Mouse (Mus musculus): ENCODE measurements around the gene Itga11.

The Itga11 gene

GRCm38 (mm10) chr9:62689748-62690147 is 12.1 kb downstream of the Itga11 start:
- peak; percentile 32 for DNase-seq

DNA sequence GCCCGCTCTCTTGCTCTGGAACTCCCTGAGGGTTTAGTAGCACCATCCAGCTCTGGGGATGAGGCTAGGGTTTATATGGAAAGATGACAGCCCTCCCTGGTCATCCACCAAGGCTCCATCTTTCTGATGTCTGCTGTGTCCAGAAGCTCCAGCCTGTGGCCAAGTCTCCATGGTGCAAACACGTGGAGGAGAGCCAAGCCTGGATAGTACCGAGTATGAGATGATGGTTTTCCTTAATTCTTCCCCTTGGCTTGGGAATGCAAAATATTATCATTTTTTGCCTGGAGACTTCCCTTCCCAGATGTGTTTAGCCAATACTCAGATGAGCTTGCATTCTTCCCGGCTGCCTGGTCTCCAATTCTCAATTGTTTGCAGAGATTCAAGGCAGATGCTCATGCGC is 16.4 kb downstream of the Itga11 start:
- peak; percentile 15 for DNase-seq

- no peak for DNase-seq
Observed at GRCm38 (mm10) chr9:62695210-62695609, 17.6 kb downstream of the Itga11 start.

DNA sequence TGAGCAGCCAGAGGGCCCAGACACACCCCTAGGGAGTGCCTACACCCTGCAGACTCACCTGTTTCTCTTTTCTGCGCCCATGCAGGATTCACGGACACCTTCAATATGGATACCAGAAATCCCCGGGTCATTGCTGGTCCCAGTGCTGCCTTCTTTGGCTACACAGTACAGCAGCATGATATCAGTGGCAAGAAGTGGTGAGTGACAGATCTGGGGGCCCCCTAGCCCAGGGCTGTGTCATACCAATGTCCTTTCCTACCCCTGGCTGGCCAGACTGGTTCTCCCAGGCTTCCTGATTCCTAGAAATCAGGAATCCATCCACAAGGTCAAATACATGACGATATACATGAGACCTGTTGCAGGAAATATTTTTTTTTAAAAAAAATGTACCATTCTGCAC is 19.2 kb downstream of the Itga11 start:
- DNase-seq = no peak

- no peak for DNase-seq
Observed at GRCm38 (mm10) chr9:62707267-62707666, 29.6 kb downstream of the Itga11 start.

DNA sequence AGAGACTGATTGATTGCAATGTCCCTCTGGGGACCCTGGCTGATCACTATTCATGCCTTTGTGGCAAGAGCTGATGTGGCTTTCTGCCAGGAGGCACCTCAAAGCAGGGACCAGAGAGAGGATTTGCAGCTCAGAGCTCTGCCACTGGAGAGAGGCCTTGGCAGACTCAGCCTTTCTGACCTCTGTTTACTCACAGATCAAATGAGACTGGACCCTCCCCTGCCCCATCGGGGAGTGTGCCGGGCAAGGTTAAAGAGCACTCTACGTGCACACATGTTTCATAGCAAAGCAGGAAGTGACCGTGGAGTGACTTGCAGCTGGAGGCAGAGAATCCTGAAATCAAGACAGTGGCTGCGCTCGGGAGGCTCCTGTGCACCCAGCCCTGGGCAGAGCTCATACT is 30.2 kb downstream of the Itga11 start:
- DNase-seq = no peak

- DNase-seq = no peak
Observed at GRCm38 (mm10) chr9:62709983-62710382, 32.4 kb downstream of the Itga11 start.

- no peak for DNase-seq
Observed at GRCm38 (mm10) chr9:62712374-62712773, 34.7 kb downstream of the Itga11 start.

DNA sequence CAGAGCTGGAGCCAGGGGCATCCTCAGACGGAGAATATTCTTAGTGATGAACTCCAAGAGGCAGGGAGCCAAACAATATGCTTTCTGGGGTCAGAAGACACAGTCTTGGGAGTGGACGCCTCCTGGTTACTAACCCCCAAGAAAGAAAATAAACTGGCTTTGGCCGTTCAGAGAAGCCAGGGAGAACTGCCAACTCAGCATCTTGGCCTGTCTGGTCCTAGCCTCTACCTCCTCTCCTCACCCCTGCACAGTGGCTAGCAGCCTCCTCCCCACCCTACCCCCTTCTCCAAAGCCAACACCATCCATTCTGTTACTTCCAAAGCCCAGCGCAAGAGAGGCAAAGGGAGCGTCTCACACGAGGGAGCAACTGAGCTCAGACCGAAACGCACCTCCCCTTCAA is 35.4 kb downstream of the Itga11 start:
- DNase-seq = no peak

DNA sequence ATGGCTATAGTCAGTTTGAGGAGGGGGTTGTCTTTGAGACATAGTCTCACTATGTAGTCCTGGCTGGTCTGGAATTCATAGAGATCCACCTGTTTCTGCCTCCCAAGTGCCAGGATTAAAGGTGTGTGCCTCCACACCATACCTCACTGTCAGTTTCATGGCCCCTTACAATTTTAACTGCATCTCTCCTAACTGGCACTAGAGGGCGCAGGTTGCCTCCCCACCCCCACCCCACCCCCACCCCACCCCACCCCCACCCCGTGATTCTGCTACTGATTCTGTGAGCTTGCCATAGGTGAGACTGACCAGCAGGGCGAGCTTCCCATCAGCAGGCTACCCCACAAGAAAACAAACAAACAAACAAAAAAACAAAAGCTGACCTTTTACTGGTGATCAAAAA is 36.7 kb downstream of the Itga11 start:
- DNase-seq = no peak

- no peak for DNase-seq
Observed at GRCm38 (mm10) chr9:62717982-62718381, 40.4 kb downstream of the Itga11 start.

DNA sequence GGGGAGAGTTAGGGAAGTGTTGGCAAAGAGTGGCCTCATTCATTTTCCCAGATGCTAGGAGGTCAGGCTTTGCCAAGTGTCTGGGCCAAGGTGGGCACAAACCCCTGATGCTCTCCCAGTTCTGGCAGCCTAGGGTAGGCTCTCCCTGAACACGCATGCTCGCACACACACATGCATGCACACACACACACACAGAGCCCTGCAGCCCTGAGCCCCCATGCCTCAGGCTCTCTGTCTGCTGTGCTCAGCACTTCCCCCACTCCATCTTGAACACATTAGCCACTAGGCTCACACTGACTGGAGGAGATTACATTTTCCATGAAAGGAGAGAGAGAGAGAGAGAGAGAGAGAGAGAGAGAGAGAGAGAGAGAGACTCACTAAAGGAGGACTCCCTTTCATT is 44.2 kb downstream of the Itga11 start:
- DNase-seq = no peak

DNA sequence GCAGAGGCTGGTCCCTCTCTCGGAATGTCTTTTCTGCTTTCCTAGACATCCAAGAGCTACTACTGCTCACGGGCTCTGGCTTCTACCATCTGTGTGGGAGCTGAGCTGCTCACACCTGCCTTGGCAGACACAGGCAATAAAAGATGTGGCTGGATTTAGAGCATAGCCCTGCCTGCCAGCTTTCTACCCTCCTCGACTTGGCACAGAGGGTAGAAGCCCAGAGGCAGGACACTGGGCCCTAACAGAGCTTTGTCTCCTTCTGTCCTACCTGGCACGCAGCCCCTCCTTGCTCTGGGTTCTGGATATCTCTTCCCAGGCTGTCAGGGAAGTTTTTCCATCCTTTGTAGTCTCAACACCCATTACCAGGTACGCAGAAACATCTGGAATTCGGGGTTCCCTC is 45.1 kb downstream of the Itga11 start:
- no peak for DNase-seq

DNA sequence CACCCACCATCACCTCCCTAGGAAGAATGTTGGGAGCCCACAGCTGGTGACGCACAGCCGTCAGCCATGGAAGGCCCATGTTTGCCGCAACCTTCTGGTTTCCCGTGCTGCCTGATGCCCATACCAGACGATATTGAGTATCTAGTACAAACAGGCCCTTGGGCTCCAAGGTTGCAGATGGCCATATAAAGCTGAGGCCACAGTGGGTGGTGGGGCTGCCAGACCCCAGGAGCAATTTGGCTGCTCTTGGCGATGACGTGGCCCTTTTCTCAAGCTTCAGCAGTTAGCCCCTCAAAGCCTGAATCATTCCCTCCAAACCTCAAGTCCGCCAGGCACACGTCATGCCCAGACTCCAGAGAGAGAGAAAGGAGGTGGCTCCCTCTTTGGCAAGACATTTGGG is 46.5 kb downstream of the Itga11 start:
- DNase-seq = no peak

DNA sequence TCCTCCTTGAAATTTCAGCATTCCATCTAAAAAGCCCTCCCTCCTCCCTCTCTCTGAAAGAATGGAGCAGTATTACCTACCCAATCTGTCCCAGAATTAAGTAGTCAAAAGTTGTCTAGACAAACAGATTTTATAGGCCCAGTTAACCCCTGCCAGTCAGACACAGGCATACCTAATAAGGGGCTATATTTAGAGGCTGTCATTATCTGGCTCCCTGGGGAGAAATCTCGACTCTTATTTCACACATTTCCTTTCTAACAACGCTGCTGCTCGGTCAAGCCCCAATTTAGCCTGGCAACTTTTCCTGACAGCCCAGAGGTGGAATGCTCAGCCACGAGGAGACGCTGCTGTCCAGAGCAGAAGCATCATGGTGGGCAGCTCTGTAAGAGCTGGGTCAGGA is 47.6 kb downstream of the Itga11 start:
- DNase-seq = no peak

DNA sequence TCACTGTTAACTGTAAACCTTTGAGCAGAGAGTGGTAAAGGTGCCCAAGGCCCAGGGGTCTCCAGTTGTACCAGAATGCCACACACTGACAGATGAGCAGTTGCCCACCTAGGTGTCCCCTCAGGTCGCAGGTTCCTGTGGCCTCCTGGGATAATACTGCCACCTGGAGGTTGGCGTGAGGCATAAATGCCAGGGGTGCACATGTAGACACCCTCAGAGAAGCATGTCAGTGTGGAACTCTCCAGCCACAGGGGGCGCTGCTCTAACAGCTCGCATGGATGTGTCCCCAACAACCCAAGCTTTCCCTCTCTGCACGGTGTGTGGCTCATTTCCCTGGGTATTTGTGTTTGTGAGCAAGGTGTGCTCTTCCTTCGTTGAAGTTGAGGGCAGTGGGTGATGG is 48.8 kb downstream of the Itga11 start:
- no peak for DNase-seq

- peak; percentile 81 for DNase-seq
Observed at GRCm38 (mm10) chr9:62744558-62745275, 67.1 kb downstream of the Itga11 start.

DNA sequence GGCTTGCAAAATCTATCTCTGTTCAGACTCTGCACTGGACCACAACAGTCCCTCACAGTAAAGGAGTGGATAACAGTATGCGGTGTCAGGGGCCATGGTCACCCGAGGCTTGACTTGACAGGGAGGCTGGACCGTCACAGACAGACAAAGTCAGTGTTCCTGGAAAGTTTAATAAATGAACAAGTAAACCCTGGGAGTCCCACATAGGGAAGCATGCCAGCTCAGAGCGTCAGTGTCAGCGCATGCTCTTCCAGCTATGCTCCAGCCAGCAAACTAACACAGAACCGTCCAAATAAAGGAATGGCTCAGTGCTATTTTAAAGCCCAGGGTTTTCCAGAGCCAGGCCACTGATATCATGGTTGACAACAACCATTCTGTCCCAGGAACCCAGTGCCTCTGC is 69.0 kb downstream of the Itga11 start:
- no peak for DNase-seq

- DNase-seq = peak; percentile 72
Observed at GRCm38 (mm10) chr9:62749666-62750065, 72.0 kb downstream of the Itga11 start.

GRCm38 (mm10) chr9:62750381-62750780 is 72.8 kb downstream of the Itga11 start:
- peak; percentile 69 for DNase-seq

- no peak for DNase-seq
Observed at GRCm38 (mm10) chr9:62758288-62758687, 80.7 kb downstream of the Itga11 start.

GRCm38 (mm10) chr9:62759601-62760000 is 82.0 kb downstream of the Itga11 start:
- peak; percentile 32 for DNase-seq

GRCm38 (mm10) chr9:62763478-62763877 is 85.9 kb downstream of the Itga11 start:
- DNase-seq = peak; percentile 58

GRCm38 (mm10) chr9:62765346-62765745 is 87.7 kb downstream of the Itga11 start:
- no peak for DNase-seq

DNA sequence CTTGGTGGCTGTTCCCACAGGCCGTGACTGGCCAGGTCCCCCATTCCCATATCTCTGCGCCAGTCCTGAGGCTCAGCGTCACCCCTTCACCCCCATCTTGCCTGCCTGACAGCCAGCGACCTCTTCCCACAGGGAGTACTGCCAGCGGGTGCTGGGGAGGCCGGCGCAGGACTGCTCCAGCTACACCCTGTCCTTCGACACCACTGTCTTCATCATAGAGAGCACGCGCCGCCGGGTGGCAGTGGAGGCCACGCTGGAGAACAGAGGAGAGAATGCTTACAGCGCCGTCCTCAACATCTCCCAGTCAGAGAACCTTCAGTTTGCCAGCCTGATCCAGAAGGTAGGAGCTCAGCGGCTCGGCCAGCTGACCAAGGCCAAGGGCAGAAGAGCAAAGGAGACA is 89.8 kb downstream of the Itga11 start:
- DNase-seq = no peak

Measured in lung, postnatal 36 days (tissue).